Mouse (Mus musculus): Measurements from ENCODE around the gene Cmbl. TPM values are rescaled to one million over a fixed set of nuclear protein-coding genes. Genes with fewer than 3 reads are reported as not detected.
"Not testable (repeated sequence)": the region's sequence is repeated elsewhere in the genome, so short reads cannot be mapped to it uniquely, and the experiment has no call there.

Cmbl gene
- polyA plus RNA-seq, 1 experiment from 2014 or later = 2.9 TPM

DNA sequence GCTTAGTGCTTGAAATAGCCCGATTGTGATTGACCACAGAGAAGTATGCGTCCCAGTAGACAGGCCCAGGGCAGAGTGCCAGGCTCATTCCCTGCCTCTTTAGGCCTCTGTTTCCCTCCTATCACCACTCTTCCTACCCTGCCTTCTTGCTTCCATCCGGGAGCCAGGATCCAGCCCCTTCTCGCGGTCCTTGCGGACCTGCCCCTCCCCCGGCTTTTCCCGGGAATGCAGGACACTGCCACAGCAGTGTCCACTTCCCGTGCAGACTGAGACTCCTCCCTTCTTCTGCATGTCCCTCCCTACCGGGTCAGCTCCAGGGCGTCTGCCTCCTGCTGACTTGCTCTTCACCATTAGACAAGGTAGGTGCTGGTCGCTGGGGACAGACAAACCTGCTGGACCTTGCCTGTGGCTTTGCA, 3.4 kb downstream of the Cmbl start:
- Histone ChIP-seq H3K9ac (ENCODE audit: low read depth, low read length) (peak overlapping the region; percentile 14; the same call in 1 of the 2 replicates), H3K9me3 (ENCODE audit: control insufficient read depth, low read length) (no peaks in the 10 kb centered on the region), H3K27ac (ENCODE audit: low read depth, low read length) (no peak overlapping the region), H3K4me2 (peak overlapping the region; percentile 26), H3K27me3 (replicated peaks; ENCODE audit: control insufficient read depth, insufficient read depth, low read length) (no peaks in the 10 kb centered on the region; the same call in 1 of the 2 replicates), H3K36me3 (ENCODE audit: control insufficient read depth, insufficient read depth, low read length) (no peaks in the 10 kb centered on the region), H3K4me3 (ENCODE audit: low read depth, low read length) (no peak overlapping the region), H3K4me1 (replicated peaks; ENCODE audit: control insufficient read depth, insufficient read depth, low read length) (peaks cover 9% of the 10 kb centered on the region)
- WGBS = 32% methylated on average over 12 of the region's 12 CpGs
- ATAC-seq (replicated peaks; ENCODE audit: low FRiP score) (peak; percentile 52), DNase-seq (ENCODE audit: low spot score) (no peak)

DNA sequence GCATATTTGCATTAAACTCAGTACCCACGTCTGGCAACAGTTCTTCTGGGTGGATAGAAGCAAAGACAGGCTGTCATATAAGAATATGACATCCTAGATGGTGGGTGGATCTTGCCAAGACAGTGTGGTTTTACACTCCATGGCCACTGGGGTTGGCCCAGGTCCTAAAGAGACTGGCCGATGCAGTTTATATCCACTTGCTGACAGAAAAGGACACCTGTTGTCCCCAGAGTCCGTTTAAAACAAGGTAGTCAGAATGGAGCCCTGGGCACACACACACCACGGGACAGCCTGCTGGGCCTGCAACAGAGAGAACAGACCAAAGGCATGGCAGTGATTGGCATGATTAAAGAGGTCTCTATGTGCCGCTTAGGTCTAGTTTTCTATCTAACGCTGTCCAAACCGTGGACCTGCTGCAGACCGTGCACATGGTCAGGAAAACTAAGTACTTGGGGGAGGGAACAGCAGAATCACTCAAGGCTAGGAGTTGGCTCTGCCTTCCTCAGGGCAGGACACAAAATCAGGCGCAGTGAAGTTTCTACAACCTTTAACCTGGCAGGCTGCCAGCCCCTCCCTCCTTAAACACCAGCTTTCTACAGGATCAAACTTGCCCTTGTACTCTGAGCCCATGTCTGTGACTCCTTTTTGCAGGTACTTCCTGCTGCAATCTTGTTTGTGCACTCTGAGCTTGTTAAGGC, 4.3 kb downstream of the Cmbl start:
- H3K4me1 ChIP-seq (replicated peaks; ENCODE audit: control insufficient read depth, insufficient read depth, low read length) = peaks cover 8% of the 10 kb centered on the region
- H3K9me3 ChIP-seq (ENCODE audit: control insufficient read depth, low read length) = no peaks in the 10 kb centered on the region
- no peak overlapping the region for H3K4me3 ChIP-seq (ENCODE audit: low read depth, low read length)
- H3K27ac ChIP-seq (ENCODE audit: low read depth, low read length) = no peak overlapping the region
- no peak for ATAC-seq (replicated peaks; ENCODE audit: low FRiP score)
- no peaks in the 10 kb centered on the region for H3K36me3 ChIP-seq (ENCODE audit: control insufficient read depth, insufficient read depth, low read length)
- 76% methylated on average over 9 of the region's 9 CpGs for WGBS
- no peak overlapping the region for H3K4me2 ChIP-seq
- DNase-seq (ENCODE audit: low spot score) = no peak
- H3K27me3 ChIP-seq (replicated peaks; ENCODE audit: control insufficient read depth, insufficient read depth, low read length) = no peaks in the 10 kb centered on the region; the same call in 1 of the 2 replicates
- no peak overlapping the region for H3K9ac ChIP-seq (ENCODE audit: low read depth, low read length)

DNA sequence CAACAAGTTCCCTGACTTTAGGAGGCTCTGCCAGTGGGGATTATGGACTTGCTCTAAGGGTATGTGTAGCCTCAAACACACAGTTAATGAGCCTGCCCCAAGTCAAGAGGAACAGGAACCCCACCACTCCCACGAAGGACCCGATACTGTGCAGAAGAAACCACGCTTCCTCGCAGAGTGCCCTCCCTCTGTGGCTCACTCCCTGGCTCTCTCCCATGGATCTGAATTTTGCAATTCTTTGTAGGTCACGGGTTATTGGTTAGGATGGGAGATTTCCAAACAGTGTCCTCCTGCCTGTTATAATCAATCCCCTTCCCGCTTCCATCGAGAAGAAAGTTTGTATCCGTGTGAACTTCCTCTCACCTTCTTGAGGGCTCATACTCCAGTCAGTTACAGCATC, 5.8 kb downstream of the Cmbl start:
- H3K9ac ChIP-seq (ENCODE audit: low read depth, low read length) = no peak overlapping the region
- no peak overlapping the region for H3K4me3 ChIP-seq (ENCODE audit: low read depth, low read length)
- no peaks in the 10 kb centered on the region for H3K27me3 ChIP-seq (replicated peaks; ENCODE audit: control insufficient read depth, insufficient read depth, low read length)
- no peak overlapping the region for H3K27ac ChIP-seq (ENCODE audit: low read depth, low read length)
- WGBS = 76% methylated on average over 8 of the region's 8 CpGs
- DNase-seq (ENCODE audit: low spot score) (no peak), ATAC-seq (replicated peaks; ENCODE audit: low FRiP score) (no peak)
- H3K36me3 ChIP-seq (ENCODE audit: control insufficient read depth, insufficient read depth, low read length) = no peaks in the 10 kb centered on the region
- peaks cover 8% of the 10 kb centered on the region for H3K4me1 ChIP-seq (replicated peaks; ENCODE audit: control insufficient read depth, insufficient read depth, low read length)
- H3K4me2 ChIP-seq = no peak overlapping the region
- H3K9me3 ChIP-seq (ENCODE audit: control insufficient read depth, low read length) = no peaks in the 10 kb centered on the region

DNA sequence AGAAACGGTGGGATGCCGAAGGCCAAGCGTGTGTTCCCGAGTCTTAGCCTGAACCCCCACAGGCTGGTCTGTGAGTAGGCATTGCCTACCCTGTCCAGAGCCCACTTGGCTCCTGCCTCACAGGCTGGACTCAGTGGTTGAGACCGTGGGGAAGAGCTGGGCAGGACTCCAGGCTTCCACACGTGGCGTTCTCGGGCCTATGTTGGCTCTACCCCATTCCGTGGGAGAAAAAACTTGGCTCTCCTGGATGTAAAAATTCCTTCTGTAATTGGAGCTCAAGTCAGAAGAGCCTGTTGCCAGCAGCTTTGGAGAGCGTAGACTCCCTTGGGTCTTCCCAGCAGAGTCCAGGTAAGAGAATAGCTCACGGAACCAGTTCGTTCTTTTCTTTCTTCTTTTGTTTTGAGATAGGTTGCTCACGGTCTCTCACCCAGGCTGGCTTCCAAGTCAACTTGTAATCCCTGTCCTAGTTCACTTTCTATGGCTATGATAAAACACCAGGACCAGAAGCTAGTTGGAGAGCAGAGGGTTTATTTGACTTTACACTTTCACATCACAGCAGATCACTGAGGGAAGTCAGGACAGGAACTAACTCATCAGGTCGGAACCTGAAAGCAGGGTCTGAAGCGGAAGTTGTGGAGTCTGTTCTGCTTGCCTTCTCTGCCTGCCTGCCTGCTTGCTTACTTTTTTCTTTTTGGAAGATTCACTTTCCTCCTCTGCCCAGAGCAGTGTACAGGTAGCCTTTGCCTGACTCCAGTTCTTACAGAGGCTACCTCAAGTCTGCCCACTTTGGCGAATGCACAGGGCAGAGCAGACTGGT, 6.9 kb downstream of the Cmbl start:
- no peak for DNase-seq (ENCODE audit: low spot score)
- no peak for ATAC-seq (replicated peaks; ENCODE audit: low FRiP score)
- no peak overlapping the region for H3K27ac ChIP-seq (ENCODE audit: low read depth, low read length)
- no peaks in the 10 kb centered on the region for H3K9me3 ChIP-seq (ENCODE audit: control insufficient read depth, low read length)
- no peak overlapping the region for H3K4me2 ChIP-seq
- H3K4me3 ChIP-seq (ENCODE audit: low read depth, low read length) = no peak overlapping the region
- no peaks in the 10 kb centered on the region for H3K36me3 ChIP-seq (ENCODE audit: control insufficient read depth, insufficient read depth, low read length)
- 86% methylated on average over 16 of the region's 16 CpGs for WGBS
- H3K27me3 ChIP-seq (replicated peaks; ENCODE audit: control insufficient read depth, insufficient read depth, low read length) = no peaks in the 10 kb centered on the region
- H3K9ac ChIP-seq (ENCODE audit: low read depth, low read length) = no peak overlapping the region
- H3K4me1 ChIP-seq (replicated peaks; ENCODE audit: control insufficient read depth, insufficient read depth, low read length) = peaks cover 8% of the 10 kb centered on the region

DNA sequence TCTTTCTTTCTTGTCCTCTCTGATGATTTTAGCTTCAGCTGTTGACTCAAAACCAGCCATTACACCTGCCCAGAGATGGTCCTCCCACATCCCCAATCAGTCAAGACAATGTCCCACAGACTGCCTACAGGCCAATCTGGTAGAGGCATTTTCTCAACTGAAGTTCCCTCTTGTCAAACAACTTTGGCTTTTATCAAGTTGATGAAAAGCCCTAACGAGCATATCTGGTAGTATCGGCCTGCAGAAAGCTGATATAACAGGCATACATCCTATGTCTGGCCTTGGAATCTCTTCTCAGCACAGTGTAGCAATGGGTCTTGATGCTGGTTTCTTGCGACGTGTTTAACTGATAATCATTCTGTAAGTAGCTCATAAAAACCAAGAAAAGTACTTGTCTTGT, 8.1 kb downstream of the Cmbl start:
- Histone ChIP-seq H3K36me3 (ENCODE audit: control insufficient read depth, insufficient read depth, low read length) (no peaks in the 10 kb centered on the region), H3K27ac (ENCODE audit: low read depth, low read length) (no peak overlapping the region; the same call in 1 of the 2 replicates), H3K4me1 (replicated peaks; ENCODE audit: control insufficient read depth, insufficient read depth, low read length) (peaks cover 8% of the 10 kb centered on the region), H3K9ac (ENCODE audit: low read depth, low read length) (no peak overlapping the region), H3K4me3 (ENCODE audit: low read depth, low read length) (no peak overlapping the region), H3K4me2 (no peak overlapping the region), H3K9me3 (ENCODE audit: control insufficient read depth, low read length) (no peaks in the 10 kb centered on the region), H3K27me3 (replicated peaks; ENCODE audit: control insufficient read depth, insufficient read depth, low read length) (no peaks in the 10 kb centered on the region)
- ATAC-seq (replicated peaks; ENCODE audit: low FRiP score) (peak; percentile 85), DNase-seq (ENCODE audit: low spot score) (no peak)
- WGBS = 45% methylated on average over 4 of the region's 4 CpGs

DNA sequence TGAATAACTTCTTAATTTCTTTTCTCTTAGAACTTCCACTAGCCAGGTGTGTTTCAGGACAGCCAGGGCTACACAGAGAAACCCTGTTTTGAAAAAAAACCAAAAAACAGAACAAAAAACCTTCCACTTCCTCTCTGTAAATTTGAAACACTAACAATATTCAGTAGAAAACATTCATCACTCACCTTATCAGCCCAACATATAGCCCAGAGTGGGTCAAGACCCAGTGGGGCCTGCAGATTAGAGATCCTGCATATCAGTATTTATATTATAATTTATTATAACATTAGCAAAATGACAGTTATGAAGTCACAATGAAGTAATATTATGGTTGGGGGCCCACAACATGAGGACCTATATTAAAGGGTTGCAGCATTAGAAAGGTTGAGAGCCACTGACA, 8.5 kb downstream of the Cmbl start:
- H3K27me3 ChIP-seq (replicated peaks; ENCODE audit: control insufficient read depth, insufficient read depth, low read length) = no peaks in the 10 kb centered on the region
- DNase-seq (ENCODE audit: low spot score) (no peak), ATAC-seq (replicated peaks; ENCODE audit: low FRiP score) (peak; percentile 66)
- peaks cover 8% of the 10 kb centered on the region for H3K4me1 ChIP-seq (replicated peaks; ENCODE audit: control insufficient read depth, insufficient read depth, low read length)
- H3K9ac ChIP-seq (ENCODE audit: low read depth, low read length) = no peak overlapping the region
- H3K36me3 ChIP-seq (ENCODE audit: control insufficient read depth, insufficient read depth, low read length) = no peaks in the 10 kb centered on the region
- H3K4me3 ChIP-seq (ENCODE audit: low read depth, low read length) = no peak overlapping the region
- no peak overlapping the region for H3K27ac ChIP-seq (ENCODE audit: low read depth, low read length)
- H3K9me3 ChIP-seq (ENCODE audit: control insufficient read depth, low read length) = no peaks in the 10 kb centered on the region
- H3K4me2 ChIP-seq = no peak overlapping the region

DNA sequence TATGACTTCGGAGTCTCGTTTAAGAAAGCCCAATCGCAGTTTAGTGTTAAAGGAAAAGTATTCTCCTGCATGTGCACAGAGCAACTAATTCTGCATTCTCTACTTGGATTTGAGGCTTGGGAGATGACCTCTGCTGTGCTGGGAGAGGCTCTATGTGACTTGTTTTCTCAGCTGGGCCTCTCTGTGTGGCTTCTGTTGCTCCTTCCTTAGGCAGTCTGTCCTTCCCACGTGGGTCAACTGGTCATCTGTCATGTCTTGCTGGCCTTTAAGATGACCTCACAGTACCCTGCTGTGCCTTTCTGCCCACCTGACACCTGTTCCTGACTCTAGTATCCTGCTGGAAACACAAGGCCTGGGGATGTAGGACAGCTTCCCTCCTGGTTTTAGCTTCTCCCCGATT, 10.9 kb downstream of the Cmbl start:
- ATAC-seq (replicated peaks; ENCODE audit: low FRiP score) (no peak), DNase-seq (ENCODE audit: low spot score) (no peak)
- H3K4me3 ChIP-seq (ENCODE audit: low read depth, low read length) = no peak overlapping the region
- H3K4me1 ChIP-seq (replicated peaks; ENCODE audit: control insufficient read depth, insufficient read depth, low read length) = peaks cover 8% of the 10 kb centered on the region
- 73% methylated on average over 5 of the region's 5 CpGs for WGBS
- no peak overlapping the region for H3K9ac ChIP-seq (ENCODE audit: low read depth, low read length)
- no peaks in the 10 kb centered on the region for H3K9me3 ChIP-seq (ENCODE audit: control insufficient read depth, low read length)
- H3K27me3 ChIP-seq (replicated peaks; ENCODE audit: control insufficient read depth, insufficient read depth, low read length) = no peaks in the 10 kb centered on the region
- no peaks in the 10 kb centered on the region for H3K36me3 ChIP-seq (ENCODE audit: control insufficient read depth, insufficient read depth, low read length)
- H3K4me2 ChIP-seq = no peak overlapping the region
- no peak overlapping the region for H3K27ac ChIP-seq (ENCODE audit: low read depth, low read length)

DNA sequence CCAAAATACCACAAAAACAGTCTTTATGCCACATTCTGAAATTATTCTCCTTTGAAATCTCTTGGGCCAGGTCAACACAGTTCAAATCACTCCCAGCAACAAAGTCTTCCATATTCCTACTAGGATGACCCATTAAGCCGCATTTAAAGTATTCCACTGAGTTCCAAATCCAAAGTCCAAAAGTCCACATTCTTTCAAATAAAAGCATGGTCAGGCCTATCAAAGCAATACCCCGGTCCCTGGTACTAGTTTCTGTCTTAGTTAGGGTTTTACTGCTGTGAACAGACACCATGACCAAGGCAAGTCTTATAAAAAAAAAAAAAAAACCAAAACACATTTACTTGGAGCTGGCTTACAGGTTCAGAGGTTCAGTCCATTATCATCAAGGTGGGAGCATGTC, 15.9 kb downstream of the Cmbl start:
- not testable (repeated sequence) for H3K4me2 ChIP-seq; H3K4me3 ChIP-seq (ENCODE audit: low read depth, low read length); H3K27me3 ChIP-seq (replicated peaks; ENCODE audit: control insufficient read depth, insufficient read depth, low read length); H3K9ac ChIP-seq (ENCODE audit: low read depth, low read length); H3K27ac ChIP-seq (ENCODE audit: low read depth, low read length); DNase-seq (ENCODE audit: low spot score); H3K36me3 ChIP-seq (ENCODE audit: control insufficient read depth, insufficient read depth, low read length); H3K9me3 ChIP-seq (ENCODE audit: control insufficient read depth, low read length); H3K4me1 ChIP-seq (replicated peaks; ENCODE audit: control insufficient read depth, insufficient read depth, low read length); ATAC-seq (replicated peaks; ENCODE audit: low FRiP score)
- 88% methylated on average over 2 of the region's 2 CpGs for WGBS
